Mouse (Mus musculus) stomach, postnatal 0 days (tissue): Measurements from ENCODE around the gene Wrap53.

Experiments used
- CTCF ChIP-seq: IDR thresholded peaks from 2 replicates; pipeline ENCODE4 v1.5.1; 2016; ENCODE audit warnings: antibody characterized with exemption, low read depth, mild to moderate bottlenecking, moderate library complexity
- EP300 ChIP-seq: optimal IDR thresholded peaks from 2 replicates; pipeline ENCODE3; 2016; ENCODE audit warnings: antibody characterized with exemption

DNA sequence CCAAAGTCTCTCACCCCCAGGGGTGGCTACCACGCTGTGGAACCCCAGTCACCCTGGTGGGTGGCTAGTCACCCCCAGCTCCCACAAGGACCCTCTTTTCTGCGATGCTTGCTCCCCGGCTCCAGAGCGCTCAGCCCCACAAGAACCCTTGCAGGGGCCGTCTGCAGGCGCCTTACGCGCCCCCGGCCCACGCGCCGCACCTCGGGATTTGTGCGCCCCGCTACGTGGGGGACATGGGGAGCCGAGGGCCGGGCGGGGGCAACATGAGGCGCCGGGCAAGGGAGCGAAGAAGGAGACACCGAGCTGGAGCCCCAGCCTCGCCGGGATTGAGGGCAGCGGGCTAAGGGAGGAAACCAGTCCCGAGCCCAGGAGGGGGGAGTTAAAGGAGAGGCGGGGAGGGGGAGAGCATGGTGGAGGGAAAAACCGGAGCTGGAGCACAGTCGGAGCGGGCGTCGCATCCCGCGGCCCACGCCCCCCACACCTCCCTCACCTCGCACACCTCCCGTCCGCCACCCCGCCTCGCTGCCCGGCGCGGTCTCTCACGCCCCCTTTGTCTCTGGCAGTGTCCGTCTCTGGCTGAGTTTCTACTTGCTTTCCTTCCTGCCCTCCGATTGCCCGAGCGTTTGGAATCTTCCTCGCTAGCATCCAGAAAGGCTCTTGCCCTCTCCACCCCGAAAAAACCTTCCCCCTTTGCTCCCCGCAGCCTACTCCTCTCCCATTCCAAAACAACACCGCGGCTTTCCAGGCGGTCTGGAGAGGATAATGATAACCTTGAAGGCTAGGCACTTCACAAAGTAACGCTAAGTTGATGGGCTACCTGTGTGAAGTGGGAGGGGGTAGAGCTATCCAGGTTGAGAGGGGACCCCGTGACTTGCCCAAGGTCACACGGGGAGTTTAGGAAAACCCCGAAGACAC is 19.9 kb downstream of the Wrap53 start, which contains the start of gene Efnb3:
- TF ChIP-seq CTCF, result no peak; the same call in 1 of the 2 replicates
- TF ChIP-seq EP300, result no peak
